32 mouse cellular contexts compared by ENCODE assay signal in the genomic region with DNA sequence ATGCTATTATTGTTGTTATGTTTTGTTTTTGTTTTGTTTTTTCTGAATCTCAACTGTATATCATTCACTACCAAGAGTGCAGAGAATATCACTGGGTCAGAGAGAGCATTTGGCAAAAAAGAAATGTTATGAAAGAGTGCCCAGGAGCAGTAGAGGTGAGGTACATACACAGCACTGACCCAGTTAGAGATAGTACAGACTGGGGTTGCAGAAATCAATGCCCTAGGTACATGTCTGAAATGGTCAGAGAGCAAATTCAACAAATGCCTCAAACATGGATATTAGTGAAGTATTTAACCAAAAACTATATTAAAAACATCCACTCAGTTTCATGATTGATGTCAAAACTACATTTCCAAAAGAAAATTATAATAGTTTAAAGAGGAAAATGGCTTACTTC.
"Had no signal": no experiment of that assay in that cellular context is flagged by ENCODE, and none has a peak within 500 bp of the region (broad histone marks: within the 10 kb centered on the region; RNA-seq: fewer than 3 reads in every experiment).

No protein-coding gene starts in this region.

- H3K4me3 ChIP-seq: left cerebral cortex, adult 2 months; limb, embryonic 10.5 days; limb, embryonic 12.5 days; limb, embryonic 13.5 days; limb, embryonic 15.5 days; liver, embryonic 12.5 days; liver, embryonic 13.5 days; liver, embryonic 15.5 days; lung, embryonic 15.5 days; megakaryocyte, embryonic 14.5 days; midbrain, embryonic 10.5 days; midbrain, embryonic 12.5 days; midbrain, embryonic 13.5 days; midbrain, embryonic 15.5 days; myocyte; neural tube, embryonic 12.5 days had no signal

- H3K4me1 ChIP-seq: limb, embryonic 10.5 days; limb, embryonic 12.5 days; limb, embryonic 13.5 days; limb, embryonic 15.5 days; liver, embryonic 12.5 days; liver, embryonic 13.5 days; liver, embryonic 15.5 days; lung, embryonic 15.5 days; megakaryocyte, embryonic 14.5 days; midbrain, embryonic 10.5 days; midbrain, embryonic 12.5 days; midbrain, embryonic 13.5 days; neural tube, embryonic 12.5 days had no signal

- H3K36me3 ChIP-seq: limb, embryonic 10.5 days; limb, embryonic 12.5 days; liver, embryonic 12.5 days; liver, embryonic 13.5 days; liver, embryonic 15.5 days; midbrain, embryonic 10.5 days; midbrain, embryonic 12.5 days; midbrain, embryonic 13.5 days; midbrain, embryonic 15.5 days; neural tube, embryonic 12.5 days had no signal

- H3K27me3 ChIP-seq: limb, embryonic 12.5 days; limb, embryonic 13.5 days; limb, embryonic 15.5 days; liver, embryonic 12.5 days; liver, embryonic 13.5 days; liver, embryonic 15.5 days; lung, embryonic 15.5 days; megakaryocyte, embryonic 14.5 days; midbrain, embryonic 12.5 days; midbrain, embryonic 13.5 days; midbrain, embryonic 15.5 days; neural tube, embryonic 12.5 days had no signal

- H3K4me2 ChIP-seq: limb, embryonic 12.5 days; limb, embryonic 13.5 days; limb, embryonic 15.5 days; liver, embryonic 11.5 days; liver, embryonic 12.5 days; liver, embryonic 13.5 days; liver, embryonic 15.5 days; lung, embryonic 14.5 days; lung, embryonic 15.5 days; midbrain, embryonic 11.5 days; midbrain, embryonic 12.5 days; midbrain, embryonic 13.5 days; midbrain, embryonic 15.5 days; neural tube, embryonic 12.5 days had no signal

- H3K9ac ChIP-seq: limb, embryonic 12.5 days; limb, embryonic 13.5 days; limb, embryonic 15.5 days; liver, embryonic 12.5 days; liver, embryonic 13.5 days; liver, embryonic 14.5 days; liver, embryonic 15.5 days; lung, embryonic 14.5 days; lung, embryonic 15.5 days; midbrain, embryonic 12.5 days; midbrain, embryonic 13.5 days; midbrain, embryonic 15.5 days; neural tube, embryonic 12.5 days had no signal

- DNase-seq: left cerebral cortex, postnatal 4 days; liver; liver, embryonic 13.5 days; lung, adult 18-20 months; lung, adult 2 months; lung, embryonic 14.5 days; lung, postnatal 10 days; lung, postnatal 14 days; lung, postnatal 36 days; lung, postnatal 4 days; midbrain, embryonic 14.5 days had no signal

- ATAC-seq: liver, embryonic 12.5 days; lung, postnatal 0 days; midbrain, embryonic 13.5 days; midbrain, embryonic 15.5 days; midbrain, embryonic 16.5 days had no signal

- H3K9me3 ChIP-seq: limb, embryonic 10.5 days; limb, embryonic 12.5 days; limb, embryonic 15.5 days; liver, embryonic 15.5 days; lung, embryonic 15.5 days; midbrain, embryonic 10.5 days; midbrain, embryonic 12.5 days; midbrain, embryonic 13.5 days; midbrain, embryonic 15.5 days; neural tube, embryonic 12.5 days had no signal

- H3K27ac ChIP-seq: left cerebral cortex, adult 2 months; limb, embryonic 10.5 days; limb, embryonic 12.5 days; limb, embryonic 13.5 days; limb, embryonic 15.5 days; liver, embryonic 12.5 days; liver, embryonic 13.5 days; liver, embryonic 14.5 days; liver, embryonic 15.5 days; lung, embryonic 15.5 days; macrophage; midbrain, embryonic 10.5 days; midbrain, embryonic 12.5 days; midbrain, embryonic 13.5 days; midbrain, embryonic 15.5 days; neural tube, embryonic 12.5 days had no signal
